Mouse (Mus musculus): ENCODE results near the gene Epha6. TPM values are rescaled to one million over a fixed set of nuclear protein-coding genes. Genes with fewer than 3 reads are reported as not detected.

Gene Epha6
- polyA plus RNA-seq, 1 experiment from 2014 or later = 1.6 TPM

DNA sequence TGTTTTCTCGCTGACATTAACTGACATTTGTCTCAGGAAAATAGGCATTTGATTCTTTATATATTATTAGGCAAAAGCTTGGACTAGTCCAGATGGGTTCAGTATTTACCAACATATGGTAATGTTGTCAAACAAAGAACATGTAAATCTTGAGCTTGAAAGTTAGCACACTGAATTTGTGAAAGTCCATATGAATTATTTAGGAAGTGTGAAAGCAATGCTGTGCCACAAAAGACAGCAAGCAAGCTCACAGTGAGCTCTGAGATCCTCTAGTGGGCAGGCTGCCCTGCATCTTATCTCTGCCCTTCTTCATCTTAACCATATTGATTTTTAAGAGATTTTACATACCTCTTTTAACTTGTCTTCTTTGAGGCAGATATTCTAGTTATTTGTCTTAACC lies 510.0 kb downstream of the Epha6 start:
- WGBS = 76% methylated on average over 1 of the region's 1 CpGs
- ATAC-seq (peak; percentile 76), DNase-seq (ENCODE audit: low spot score) (peak; percentile 61)
- no peaks in the 10 kb centered on the region for H3K4me1 ChIP-seq (ENCODE audit: control insufficient read depth, insufficient read depth, low read length)
- H3K4me2 ChIP-seq (ENCODE audit: low read length) = no peak overlapping the region
- no peak overlapping the region for H3K9ac ChIP-seq (ENCODE audit: low read length)
- H3K9me3 ChIP-seq (replicated peaks; ENCODE audit: control insufficient read depth, low read length) = no peaks in the 10 kb centered on the region
- H3K4me3 ChIP-seq (ENCODE audit: low read depth, low read length) = no peak overlapping the region
- H3K36me3 ChIP-seq (ENCODE audit: control insufficient read depth, insufficient read depth, low read length) = no peaks in the 10 kb centered on the region
- H3K27ac ChIP-seq (ENCODE audit: low read depth, low read length) = no peak overlapping the region
- H3K27me3 ChIP-seq (replicated peaks; ENCODE audit: control insufficient read depth, insufficient read depth, low read length) = no peaks in the 10 kb centered on the region

GRCm38 (mm10) chr16:60086976-60087375 lies 518.4 kb downstream of the Epha6 start:
- ATAC-seq (no peak), DNase-seq (ENCODE audit: low spot score) (no peak)
- no peaks in the 10 kb centered on the region for H3K9me3 ChIP-seq (replicated peaks; ENCODE audit: control insufficient read depth, low read length)
- no peak overlapping the region for H3K4me2 ChIP-seq (ENCODE audit: low read length)
- WGBS = 77% methylated on average over 3 of the region's 3 CpGs
- H3K4me3 ChIP-seq (ENCODE audit: low read depth, low read length) = no peak overlapping the region
- no peaks in the 10 kb centered on the region for H3K27me3 ChIP-seq (replicated peaks; ENCODE audit: control insufficient read depth, insufficient read depth, low read length)
- H3K36me3 ChIP-seq (ENCODE audit: control insufficient read depth, insufficient read depth, low read length) = no peaks in the 10 kb centered on the region
- no peaks in the 10 kb centered on the region for H3K4me1 ChIP-seq (ENCODE audit: control insufficient read depth, insufficient read depth, low read length)
- no peak overlapping the region for H3K27ac ChIP-seq (ENCODE audit: low read depth, low read length)
- no peak overlapping the region for H3K9ac ChIP-seq (ENCODE audit: low read length)

GRCm38 (mm10) chr16:60070457-60071112 lies 534.7 kb downstream of the Epha6 start:
- no peaks in the 10 kb centered on the region for H3K4me1 ChIP-seq (ENCODE audit: control insufficient read depth, insufficient read depth, low read length)
- no peak overlapping the region for H3K4me2 ChIP-seq (ENCODE audit: low read length)
- no peak overlapping the region for H3K9ac ChIP-seq (ENCODE audit: low read length)
- H3K27me3 ChIP-seq (replicated peaks; ENCODE audit: control insufficient read depth, insufficient read depth, low read length) = no peaks in the 10 kb centered on the region
- no peak for ATAC-seq
- DNase-seq (ENCODE audit: low spot score) = no peak
- H3K36me3 ChIP-seq (ENCODE audit: control insufficient read depth, insufficient read depth, low read length) = no peaks in the 10 kb centered on the region
- no peak overlapping the region for H3K27ac ChIP-seq (ENCODE audit: low read depth, low read length)
- 80% methylated on average over 10 of the region's 10 CpGs for WGBS
- H3K9me3 ChIP-seq (replicated peaks; ENCODE audit: control insufficient read depth, low read length) = no peaks in the 10 kb centered on the region
- H3K4me3 ChIP-seq (ENCODE audit: low read depth, low read length) = no peak overlapping the region

DNA sequence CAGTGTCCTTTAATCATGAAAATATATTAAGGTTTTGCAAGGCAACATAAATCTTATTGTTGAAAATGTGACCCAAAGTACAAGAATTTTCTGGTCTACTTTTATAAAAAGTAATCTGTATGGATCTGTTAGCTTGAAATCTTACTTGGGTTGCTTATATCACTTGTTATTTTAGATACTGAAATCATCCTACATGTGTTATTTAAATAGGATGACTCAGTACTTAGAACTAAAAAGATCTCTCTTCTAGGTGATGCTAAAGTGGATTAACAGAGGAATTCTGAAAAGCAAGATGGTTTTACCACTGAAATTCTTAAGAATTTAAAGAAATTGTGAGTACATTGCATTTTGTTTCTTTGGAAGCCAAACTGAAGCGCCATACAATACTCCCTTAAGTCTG lies 561.5 kb downstream of the Epha6 start:
- Histone ChIP-seq H3K4me1 (ENCODE audit: control insufficient read depth, insufficient read depth, low read length) (no peaks in the 10 kb centered on the region), H3K36me3 (ENCODE audit: control insufficient read depth, insufficient read depth, low read length) (no peaks in the 10 kb centered on the region), H3K9ac (ENCODE audit: low read length) (no peak overlapping the region), H3K9me3 (replicated peaks; ENCODE audit: control insufficient read depth, low read length) (no peaks in the 10 kb centered on the region), H3K4me3 (ENCODE audit: low read depth, low read length) (no peak overlapping the region), H3K27ac (ENCODE audit: low read depth, low read length) (no peak overlapping the region), H3K27me3 (replicated peaks; ENCODE audit: control insufficient read depth, insufficient read depth, low read length) (no peaks in the 10 kb centered on the region), H3K4me2 (ENCODE audit: low read length) (no peak overlapping the region)
- 83% methylated on average over 1 of the region's 1 CpGs for WGBS
- DNase-seq (ENCODE audit: low spot score) = no peak
- no peak for ATAC-seq

- H3K27ac ChIP-seq (ENCODE audit: low read depth, low read length) = no peak overlapping the region
- no peak overlapping the region for H3K4me3 ChIP-seq (ENCODE audit: low read depth, low read length)
- H3K9ac ChIP-seq (ENCODE audit: low read length) = no peak overlapping the region
- no peaks in the 10 kb centered on the region for H3K4me1 ChIP-seq (ENCODE audit: control insufficient read depth, insufficient read depth, low read length)
- H3K4me2 ChIP-seq (ENCODE audit: low read length) = no peak overlapping the region
- H3K36me3 ChIP-seq (ENCODE audit: control insufficient read depth, insufficient read depth, low read length) = no peaks in the 10 kb centered on the region
- ATAC-seq (no peak), DNase-seq (ENCODE audit: low spot score) (no peak)
- no peaks in the 10 kb centered on the region for H3K9me3 ChIP-seq (replicated peaks; ENCODE audit: control insufficient read depth, low read length)
- no peaks in the 10 kb centered on the region for H3K27me3 ChIP-seq (replicated peaks; ENCODE audit: control insufficient read depth, insufficient read depth, low read length)
- WGBS = 71% methylated on average over 1 of the region's 1 CpGs
Observed at GRCm38 (mm10) chr16:60028381-60028780, 577.0 kb downstream of the Epha6 start.

- Histone ChIP-seq H3K4me3 (ENCODE audit: low read depth, low read length) (no peak overlapping the region), H3K4me2 (ENCODE audit: low read length) (no peak overlapping the region), H3K4me1 (ENCODE audit: control insufficient read depth, insufficient read depth, low read length) (no peaks in the 10 kb centered on the region), H3K27me3 (replicated peaks; ENCODE audit: control insufficient read depth, insufficient read depth, low read length) (no peaks in the 10 kb centered on the region), H3K36me3 (ENCODE audit: control insufficient read depth, insufficient read depth, low read length) (no peaks in the 10 kb centered on the region), H3K9me3 (replicated peaks; ENCODE audit: control insufficient read depth, low read length) (no peaks in the 10 kb centered on the region), H3K27ac (ENCODE audit: low read depth, low read length) (no peak overlapping the region), H3K9ac (ENCODE audit: low read length) (no peak overlapping the region)
- ATAC-seq (no peak), DNase-seq (ENCODE audit: low spot score) (no peak)
- 20% methylated on average over 2 of the region's 2 CpGs for WGBS
Observed at GRCm38 (mm10) chr16:60006857-60007568, 598.3 kb downstream of the Epha6 start.

- ATAC-seq = peak; percentile 78
- no peak overlapping the region for H3K4me3 ChIP-seq (ENCODE audit: low read depth, low read length)
- H3K9me3 ChIP-seq (replicated peaks; ENCODE audit: control insufficient read depth, low read length) = no peaks in the 10 kb centered on the region
- peak; percentile 64 for DNase-seq (ENCODE audit: low spot score)
- no peak overlapping the region for H3K27ac ChIP-seq (ENCODE audit: low read depth, low read length)
- H3K9ac ChIP-seq (ENCODE audit: low read length) = no peak overlapping the region
- 14% methylated on average over 4 of the region's 4 CpGs for WGBS
- no peak overlapping the region for H3K4me2 ChIP-seq (ENCODE audit: low read length)
- no peaks in the 10 kb centered on the region for H3K27me3 ChIP-seq (replicated peaks; ENCODE audit: control insufficient read depth, insufficient read depth, low read length)
- no peaks in the 10 kb centered on the region for H3K36me3 ChIP-seq (ENCODE audit: control insufficient read depth, insufficient read depth, low read length)
- H3K4me1 ChIP-seq (ENCODE audit: control insufficient read depth, insufficient read depth, low read length) = no peaks in the 10 kb centered on the region; the same call in 1 of the 2 replicates
Observed at GRCm38 (mm10) chr16:59969816-59970215, 635.5 kb downstream of the Epha6 start.

DNA sequence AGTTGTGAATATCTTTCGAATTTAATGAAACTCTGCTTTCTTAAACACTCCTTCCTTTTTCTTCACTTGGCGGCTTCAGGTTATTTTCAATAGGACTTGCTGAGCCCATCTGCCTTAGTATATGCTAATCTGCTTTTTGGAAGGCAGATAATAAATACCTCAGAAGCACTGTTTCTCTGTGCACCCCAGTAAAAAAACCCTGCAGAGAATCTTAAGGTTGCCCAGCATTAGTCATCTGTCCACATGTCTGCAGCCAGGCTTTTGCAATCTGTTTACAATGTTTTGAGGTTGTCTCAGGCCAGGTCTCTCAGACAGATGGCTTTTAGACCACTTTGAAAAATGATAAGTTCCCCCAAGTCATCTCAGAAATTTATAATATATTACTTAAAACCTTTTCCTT lies 649.6 kb downstream of the Epha6 start:
- Histone ChIP-seq H3K9ac (ENCODE audit: low read length) (no peak overlapping the region), H3K4me1 (ENCODE audit: control insufficient read depth, insufficient read depth, low read length) (no peaks in the 10 kb centered on the region), H3K9me3 (replicated peaks; ENCODE audit: control insufficient read depth, low read length) (no peaks in the 10 kb centered on the region), H3K27ac (ENCODE audit: low read depth, low read length) (no peak overlapping the region), H3K4me2 (ENCODE audit: low read length) (no peak overlapping the region), H3K36me3 (ENCODE audit: control insufficient read depth, insufficient read depth, low read length) (no peaks in the 10 kb centered on the region), H3K27me3 (replicated peaks; ENCODE audit: control insufficient read depth, insufficient read depth, low read length) (no peaks in the 10 kb centered on the region), H3K4me3 (ENCODE audit: low read depth, low read length) (no peak overlapping the region)
- 85% methylated on average over 2 of the region's 2 CpGs for WGBS
- DNase-seq (ENCODE audit: low spot score) (no peak), ATAC-seq (no peak)

- Histone ChIP-seq H3K9ac (ENCODE audit: low read length) (no peak overlapping the region), H3K4me3 (ENCODE audit: low read depth, low read length) (no peak overlapping the region)
- no peak for DNase-seq (ENCODE audit: low spot score)
Observed at GRCm38 (mm10) chr16:59923696-59924095, 681.6 kb downstream of the Epha6 start.

More at GRCm38 (mm10) chr16:59923696-59924095, 681.6 kb downstream of the Epha6 start:
- no peak overlapping the region for H3K27ac ChIP-seq (ENCODE audit: low read depth, low read length)
- no peaks in the 10 kb centered on the region for H3K9me3 ChIP-seq (replicated peaks; ENCODE audit: control insufficient read depth, low read length)
- H3K4me1 ChIP-seq (ENCODE audit: control insufficient read depth, insufficient read depth, low read length) = no peaks in the 10 kb centered on the region
- H3K27me3 ChIP-seq (replicated peaks; ENCODE audit: control insufficient read depth, insufficient read depth, low read length) = no peaks in the 10 kb centered on the region
- 92% methylated on average over 4 of the region's 4 CpGs for WGBS
- no peak for ATAC-seq
- no peak overlapping the region for H3K4me2 ChIP-seq (ENCODE audit: low read length)
- no peaks in the 10 kb centered on the region for H3K36me3 ChIP-seq (ENCODE audit: control insufficient read depth, insufficient read depth, low read length)

All from forebrain, embryonic 14.5 days (tissue).